Mouse (Mus musculus) forebrain, embryonic 15.5 days (tissue): ENCODE results near the gene Aldh3a2. TPM values are rescaled to one million over a fixed set of nuclear protein-coding genes. Genes with fewer than 3 reads are reported as not detected.
"Not testable (repeated sequence)": the region's sequence is repeated elsewhere in the genome, so short reads cannot be mapped to it uniquely, and the experiment has no call there.

ENCODE experiments used
- ATAC-seq: fragments of 200-750 bp; cut with Nextera tagmentation; replicated peaks from 2 replicates; pipeline ENCODE4 v1.8.0; 2017; ENCODE audit warnings: mild to moderate bottlenecking, moderate TSS enrichment, moderate library complexity
- H3K27ac ChIP-seq: fragments of 300-500 bp; sonication (generic); replicated peaks from 2 replicates; pipeline ENCODE4 v1.5.1; 2015; ENCODE audit warnings: mild to moderate bottlenecking, inconsistent platforms
- H3K27me3 ChIP-seq: fragments of 300-500 bp; sonication (generic); 2 replicates; pipeline ENCODE4 v1.6.1; 2015; ENCODE audit warnings: inconsistent platforms
- H3K36me3 ChIP-seq: fragments of 300-500 bp; sonication (generic); 2 replicates; pipeline ENCODE4 v1.6.1; 2015; ENCODE audit warnings: mild to moderate bottlenecking, inconsistent platforms
- H3K4me1 ChIP-seq: fragments of 300-500 bp; sonication (generic); 2 replicates; pipeline ENCODE4 v1.6.1; 2015; ENCODE audit warnings: inconsistent platforms
- H3K4me2 ChIP-seq: fragments of 300-500 bp; sonication (generic); replicated peaks from 2 replicates; pipeline ENCODE4 v1.6.1; 2015; ENCODE audit warnings: mild to moderate bottlenecking, inconsistent platforms
- H3K4me3 ChIP-seq: fragments of 300-500 bp; sonication (generic); 2 replicates; pipeline ENCODE4 v1.5.1; 2015; ENCODE audit warnings: mild to moderate bottlenecking, inconsistent platforms
- H3K9ac ChIP-seq: fragments of 300-500 bp; sonication (generic); replicated peaks from 2 replicates; pipeline ENCODE4 v1.6.1; 2015; ENCODE audit warnings: mild to moderate bottlenecking, inconsistent platforms
- H3K9me3 ChIP-seq: fragments of 300-500 bp; sonication (generic); 2 replicates; pipeline ENCODE4 v1.6.1; 2016; ENCODE audit warnings: inconsistent platforms
- WGBS: fragments of 180-500 bp; shearing (Covaris S2); methylation state at CpG from one replicate; pipeline ENCODE4 v1.1.7; 2015; ENCODE audit warnings: mixed read lengths; 5-methylcytosine and 5-hydroxymethylcytosine counted together
- polyA plus RNA-seq: library from polyadenylated mRNA; unstranded; fragments of >200 nt; fragmentation: Nextera tagmentation; extraction: Ambion mirVana; gene quantifications from 2 replicates; pipeline ENCODE4 v1.2.1, GENCODE M21; 2015

Aldh3a2 gene
- polyA plus RNA-seq, 1 experiment from 2014 or later, result 28.0 TPM

DNA sequence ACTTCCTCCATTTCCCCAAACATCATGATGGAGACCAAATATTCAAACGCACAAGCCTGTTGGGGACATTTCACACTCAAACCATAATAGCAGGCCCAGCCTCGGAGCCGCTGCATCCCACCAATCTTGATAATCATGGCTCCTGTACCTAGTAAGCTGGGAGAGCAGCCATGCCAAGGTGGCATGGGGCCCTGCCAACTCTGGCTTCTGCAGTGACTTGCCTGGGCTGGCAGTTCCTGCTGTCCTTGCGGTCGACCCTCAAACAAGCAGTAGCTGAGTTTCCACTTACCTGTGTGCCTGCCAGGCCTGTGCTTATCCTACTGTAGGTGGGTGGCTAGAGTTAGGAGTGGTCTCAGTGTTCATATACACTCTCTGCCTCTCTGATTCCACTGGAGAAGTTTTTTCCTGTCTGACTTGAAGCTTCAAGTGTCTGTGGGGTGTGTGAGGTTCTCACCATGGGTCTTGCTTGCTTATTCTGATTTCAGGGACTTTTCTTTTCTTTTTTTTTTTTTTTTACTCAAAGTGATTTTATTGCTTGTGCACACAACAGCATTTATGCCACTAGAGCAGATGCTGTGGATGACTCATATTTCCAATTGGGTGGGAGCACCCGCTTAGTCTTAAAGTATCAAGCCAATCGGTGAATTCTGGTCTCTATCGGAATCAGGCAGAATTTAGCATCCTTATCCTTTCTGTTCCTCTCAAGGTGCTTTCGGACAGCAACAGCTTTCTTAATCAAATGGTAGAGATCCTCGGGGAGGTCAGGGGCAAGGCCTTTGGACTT, 61.9 kb downstream of the Aldh3a2 start:
- 95% methylated on average over 10 of the region's 10 CpGs for WGBS
- H3K27ac ChIP-seq, result no peak overlapping the region
- no peaks in the 10 kb centered on the region for H3K27me3 ChIP-seq
- no peak for ATAC-seq
- no peak overlapping the region for H3K9ac ChIP-seq
- H3K9me3 ChIP-seq, result no peaks in the 10 kb centered on the region
- H3K4me1 ChIP-seq, result no peaks in the 10 kb centered on the region
- no peaks in the 10 kb centered on the region for H3K36me3 ChIP-seq
- no peak overlapping the region for H3K4me2 ChIP-seq
- H3K4me3 ChIP-seq, result no peak overlapping the region

DNA sequence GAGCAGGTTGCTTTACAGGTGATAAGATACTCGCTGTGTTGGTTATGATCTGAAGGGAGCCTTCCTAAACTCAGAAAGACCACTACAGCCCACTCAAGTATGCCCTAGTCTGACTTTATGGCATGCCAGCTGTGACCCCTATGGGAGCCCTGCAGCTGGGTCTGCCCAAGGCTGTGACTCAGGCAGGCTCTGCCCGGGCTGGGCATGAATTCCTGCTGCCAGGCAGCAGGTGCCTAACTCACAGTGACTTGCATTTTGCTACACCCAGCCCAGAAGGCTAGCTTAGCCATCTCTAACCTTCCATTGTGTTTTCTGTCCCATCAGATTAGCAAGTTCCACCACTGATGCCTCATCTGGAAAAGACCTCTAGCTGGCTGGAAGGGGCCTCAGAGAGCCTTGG, 64.5 kb downstream of the Aldh3a2 start:
- Histone ChIP-seq H3K27me3 (no peaks in the 10 kb centered on the region), H3K4me3 (no peak overlapping the region), H3K9ac (no peak overlapping the region), H3K36me3 (no peaks in the 10 kb centered on the region), H3K4me2 (no peak overlapping the region), H3K27ac (no peak overlapping the region), H3K4me1 (no peaks in the 10 kb centered on the region), H3K9me3 (no peaks in the 10 kb centered on the region)
- WGBS, result 84% methylated on average over 2 of the region's 2 CpGs
- ATAC-seq, result no peak

DNA sequence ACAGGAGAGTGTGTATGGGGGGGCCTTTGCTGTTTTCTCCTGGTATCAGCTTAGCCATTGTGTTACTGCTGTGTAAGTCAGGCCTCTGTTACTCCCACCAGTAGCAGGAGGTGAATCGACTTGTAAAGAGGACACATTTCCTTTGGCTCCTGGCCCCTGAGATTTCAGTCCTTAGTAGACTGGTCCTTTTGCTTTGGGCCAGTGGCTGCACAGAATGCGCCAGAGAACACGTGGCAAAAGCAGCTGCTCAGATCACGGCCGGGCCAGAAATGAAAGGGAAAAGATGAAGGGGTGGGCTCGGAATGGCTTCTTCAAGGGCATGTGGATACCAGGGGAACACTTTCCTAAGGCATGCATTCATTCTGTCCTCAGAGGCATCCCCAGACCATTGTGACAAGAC, 65.1 kb downstream of the Aldh3a2 start:
- Histone ChIP-seq H3K9me3 (no peaks in the 10 kb centered on the region), H3K9ac (no peak overlapping the region), H3K4me2 (no peak overlapping the region), H3K36me3 (no peaks in the 10 kb centered on the region), H3K27ac (no peak overlapping the region), H3K4me3 (no peak overlapping the region), H3K4me1 (no peaks in the 10 kb centered on the region), H3K27me3 (no peaks in the 10 kb centered on the region)
- ATAC-seq, result no peak
- 66% methylated on average over 6 of the region's 6 CpGs for WGBS

DNA sequence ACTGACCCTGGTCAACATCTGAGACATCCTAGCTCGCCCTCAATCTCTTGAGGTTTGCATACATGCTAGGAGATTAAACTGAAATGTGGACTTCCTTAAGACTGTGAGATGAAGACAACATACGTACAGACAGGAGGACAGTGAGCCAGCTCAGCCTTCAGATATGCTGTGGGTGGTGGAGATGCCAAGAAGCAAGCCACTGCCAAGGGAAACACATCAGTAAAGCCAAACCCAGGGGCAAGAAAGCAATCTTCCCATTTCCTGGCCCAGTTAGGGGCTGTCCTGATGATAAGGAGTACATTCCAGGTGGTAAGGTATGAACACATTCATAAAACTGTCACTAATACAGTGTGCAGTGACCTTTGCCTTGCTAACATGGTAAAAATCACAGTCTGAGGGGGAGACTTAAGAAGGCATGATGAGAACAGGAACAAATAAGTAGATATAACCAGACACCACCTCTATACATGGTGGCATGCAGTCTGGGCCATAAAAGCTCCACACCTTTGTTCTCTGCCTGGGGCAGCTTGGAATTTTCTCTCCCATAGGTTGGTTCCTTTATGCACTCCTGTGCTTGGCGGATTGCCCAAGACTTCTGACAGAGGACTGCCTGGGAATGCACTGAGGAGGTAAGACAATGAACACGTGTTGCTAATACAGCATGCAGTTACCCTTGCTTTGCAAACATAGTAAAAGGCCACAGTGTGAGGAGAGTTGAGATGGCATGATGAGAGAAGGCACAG, 67.5 kb downstream of the Aldh3a2 start:
- no peak overlapping the region for H3K9ac ChIP-seq
- no peak overlapping the region for H3K27ac ChIP-seq
- no peaks in the 10 kb centered on the region for H3K9me3 ChIP-seq
- H3K4me2 ChIP-seq, result no peak overlapping the region
- H3K4me1 ChIP-seq, result no peaks in the 10 kb centered on the region
- WGBS, result 51% methylated on average over 4 of the region's 4 CpGs
- no peak for ATAC-seq
- no peak overlapping the region for H3K4me3 ChIP-seq
- H3K27me3 ChIP-seq, result no peaks in the 10 kb centered on the region
- H3K36me3 ChIP-seq, result no peaks in the 10 kb centered on the region

DNA sequence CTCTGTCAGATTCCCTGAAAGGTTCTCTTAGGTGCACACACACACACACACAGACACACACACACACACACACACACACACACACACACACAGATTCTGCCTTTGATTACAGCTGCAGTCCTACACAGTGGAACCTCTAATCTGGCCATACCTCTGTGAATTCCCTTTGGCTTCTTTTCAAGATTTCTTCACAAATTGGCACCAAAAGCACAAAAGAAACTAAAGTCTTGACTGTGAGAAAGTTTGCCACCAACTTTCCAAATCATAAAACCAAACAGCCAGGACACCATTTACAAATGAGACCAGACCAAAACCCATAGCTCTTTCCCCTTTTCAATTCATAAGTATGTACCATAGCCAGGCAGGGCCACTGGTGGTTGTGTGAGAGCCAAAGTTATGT, 69.3 kb downstream of the Aldh3a2 start:
- H3K4me2 ChIP-seq, result no peak overlapping the region
- H3K27me3 ChIP-seq, result no peaks in the 10 kb centered on the region
- no peak for ATAC-seq
- no peaks in the 10 kb centered on the region for H3K36me3 ChIP-seq
- H3K9ac ChIP-seq, result no peak overlapping the region
- H3K9me3 ChIP-seq, result no peaks in the 10 kb centered on the region
- no peaks in the 10 kb centered on the region for H3K4me1 ChIP-seq
- no peak overlapping the region for H3K4me3 ChIP-seq
- H3K27ac ChIP-seq, result no peak overlapping the region

DNA sequence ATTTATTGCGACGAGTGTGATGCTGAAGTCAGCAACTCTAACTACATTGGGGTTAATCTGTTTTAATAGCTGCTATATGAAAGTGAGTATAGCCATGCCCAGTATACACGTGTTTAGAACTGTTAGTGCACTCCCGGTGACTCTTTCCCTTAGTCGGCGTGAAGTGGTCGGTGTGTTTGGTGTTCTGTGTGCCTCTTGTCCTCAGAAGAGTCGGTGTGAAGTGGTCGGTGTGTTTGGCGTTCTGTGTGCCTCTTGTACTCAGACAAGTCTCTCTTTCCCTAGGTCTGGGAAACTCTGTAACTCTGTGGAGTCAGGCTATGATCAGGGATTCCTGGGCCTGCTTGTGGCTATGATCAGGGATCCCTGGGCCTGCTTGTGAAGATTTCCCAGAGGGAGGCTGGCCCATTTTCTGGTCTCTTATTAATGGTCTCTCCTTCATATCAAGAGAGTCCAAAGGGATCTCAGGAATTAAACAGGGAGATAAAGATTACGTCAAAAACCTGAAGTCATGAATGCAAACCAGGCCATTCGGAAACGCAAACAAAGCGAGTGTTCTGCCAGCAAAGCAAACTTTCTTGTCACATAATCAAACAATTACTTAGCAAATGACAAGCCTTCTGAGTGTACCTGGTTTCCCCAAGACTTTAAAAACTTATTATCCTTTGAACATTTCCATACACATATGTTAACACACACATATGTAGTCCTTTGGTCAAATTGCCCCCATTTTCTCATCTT, 70.5 kb downstream of the Aldh3a2 start:
- no peak for ATAC-seq
- Histone ChIP-seq H3K27ac (no peak overlapping the region), H3K9ac (no peak overlapping the region), H3K4me1 (no peaks in the 10 kb centered on the region), H3K4me2 (no peak overlapping the region), H3K27me3 (no peaks in the 10 kb centered on the region), H3K9me3 (no peaks in the 10 kb centered on the region), H3K4me3 (no peak overlapping the region), H3K36me3 (no peaks in the 10 kb centered on the region)
- 86% methylated on average over 14 of the region's 14 CpGs for WGBS

DNA sequence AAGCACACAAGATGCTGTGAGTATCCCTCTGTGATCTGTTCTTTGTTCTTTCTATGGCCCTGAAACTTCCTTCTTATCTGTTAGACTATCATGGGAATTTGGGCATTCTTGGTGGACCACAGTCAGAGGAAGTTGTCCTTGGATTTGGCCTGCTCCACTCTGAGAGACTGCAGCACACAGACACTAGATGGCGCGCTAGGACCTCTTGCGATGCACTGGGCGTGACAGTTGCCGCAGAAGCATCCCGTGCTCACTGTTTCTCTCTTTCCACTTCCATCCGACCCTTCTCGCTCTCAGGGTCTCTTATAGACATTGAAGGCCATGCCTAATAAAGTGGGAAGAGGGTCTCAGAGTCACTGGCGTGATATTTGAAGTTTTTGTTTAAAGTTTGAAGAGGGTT, 73.9 kb downstream of the Aldh3a2 start:
- H3K27me3 ChIP-seq, result no peaks in the 10 kb centered on the region
- H3K4me1 ChIP-seq, result no peaks in the 10 kb centered on the region
- WGBS, result 8% methylated on average over 9 of the region's 9 CpGs
- no peaks in the 10 kb centered on the region for H3K9me3 ChIP-seq
- no peak overlapping the region for H3K27ac ChIP-seq
- H3K36me3 ChIP-seq, result no peaks in the 10 kb centered on the region
- no peak overlapping the region for H3K9ac ChIP-seq
- H3K4me2 ChIP-seq, result no peak overlapping the region
- no peak for ATAC-seq
- no peak overlapping the region for H3K4me3 ChIP-seq

DNA sequence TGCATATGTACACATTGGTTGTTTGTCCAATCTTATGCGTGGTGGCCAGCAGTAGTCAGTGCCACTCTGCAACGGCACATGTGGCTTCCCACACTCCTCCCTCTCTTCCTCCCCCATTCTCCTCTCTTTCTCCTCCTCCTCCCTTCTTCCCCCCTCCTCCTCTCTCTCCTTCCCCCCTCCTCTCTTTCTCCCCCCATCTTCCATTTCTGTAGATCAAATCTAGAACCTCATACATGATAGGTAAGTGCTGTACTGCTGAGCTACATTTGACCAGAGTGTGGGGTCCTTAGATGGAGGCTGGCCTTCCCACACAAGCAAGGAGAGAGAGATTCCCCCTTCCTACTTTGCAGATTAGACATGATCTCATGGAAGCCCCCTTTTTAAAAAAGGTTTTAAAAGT, 74.5 kb downstream of the Aldh3a2 start:
- no peak overlapping the region for H3K4me3 ChIP-seq
- H3K36me3 ChIP-seq, result no peaks in the 10 kb centered on the region
- no peak overlapping the region for H3K4me2 ChIP-seq
- WGBS, result 89% methylated on average over 2 of the region's 2 CpGs
- no peak for ATAC-seq
- no peak overlapping the region for H3K9ac ChIP-seq
- no peaks in the 10 kb centered on the region for H3K4me1 ChIP-seq
- H3K9me3 ChIP-seq, result no peaks in the 10 kb centered on the region
- H3K27me3 ChIP-seq, result no peaks in the 10 kb centered on the region
- no peak overlapping the region for H3K27ac ChIP-seq

DNA sequence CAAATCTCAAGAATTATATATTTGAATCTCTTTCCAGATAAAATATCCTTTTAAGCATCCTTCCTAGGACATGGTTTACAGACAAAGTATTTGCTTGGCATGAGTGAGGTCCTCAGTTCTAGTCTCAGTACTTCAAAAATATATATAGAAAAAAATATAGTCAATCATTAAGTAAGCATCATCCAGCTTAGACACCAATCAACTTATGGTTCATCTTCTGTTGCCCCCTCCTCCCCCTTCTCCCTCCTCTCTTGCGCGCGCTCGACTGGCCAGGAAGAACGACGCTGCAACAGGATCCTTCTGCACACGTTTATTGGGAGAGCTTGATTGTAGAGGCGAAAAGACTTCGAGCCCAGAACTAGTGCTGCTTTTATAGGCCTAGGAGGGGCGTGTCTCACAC, 75.1 kb downstream of the Aldh3a2 start:
- not testable (repeated sequence) for H3K4me2 ChIP-seq, ATAC-seq, H3K27ac ChIP-seq, H3K36me3 ChIP-seq, H3K9ac ChIP-seq, H3K4me1 ChIP-seq, H3K4me3 ChIP-seq, H3K9me3 ChIP-seq, H3K27me3 ChIP-seq
- WGBS, result 90% methylated on average over 7 of the region's 10 CpGs

DNA sequence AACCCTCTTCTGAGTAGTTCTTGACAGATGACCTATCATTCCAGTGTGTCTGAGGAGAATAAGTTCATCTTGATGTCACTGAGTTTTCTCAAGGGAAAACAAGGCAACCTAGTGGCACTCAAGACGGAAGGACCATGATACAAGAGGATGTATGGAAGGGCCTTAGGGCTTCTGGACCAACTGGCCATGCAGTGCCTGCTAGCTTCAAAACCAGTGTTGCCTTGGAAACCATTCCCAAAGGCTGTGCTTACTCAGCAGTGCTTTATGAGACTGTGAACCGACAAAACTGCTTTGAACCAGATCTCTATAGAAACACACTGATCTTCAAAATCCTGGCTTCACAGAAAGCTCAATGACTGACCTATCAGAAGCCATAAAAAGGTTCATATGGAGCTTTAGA, 76.5 kb downstream of the Aldh3a2 start:
- no peak overlapping the region for H3K9ac ChIP-seq
- ATAC-seq, result no peak
- 56% methylated on average over 2 of the region's 2 CpGs for WGBS

DNA sequence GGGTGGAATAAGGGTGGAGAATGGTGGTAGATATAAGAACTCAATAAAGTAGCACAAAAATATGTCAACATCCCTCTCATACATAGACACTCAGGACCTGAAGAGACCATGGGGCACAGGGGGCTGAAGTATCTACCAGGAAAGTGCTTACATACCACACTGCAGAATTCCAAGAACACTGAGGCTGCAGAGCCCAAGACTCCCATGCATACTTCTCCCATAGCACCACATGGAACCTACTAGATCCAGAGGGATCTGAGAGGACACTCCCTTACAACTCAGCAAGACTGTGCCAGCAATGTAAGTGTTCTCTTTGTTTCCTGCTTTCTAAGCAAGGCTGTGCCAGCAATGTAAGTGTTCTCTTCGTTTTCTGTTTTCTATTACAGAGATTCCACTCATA, 83.4 kb downstream of the Aldh3a2 start:
- H3K9me3 ChIP-seq, result no peaks in the 10 kb centered on the region
- no peak overlapping the region for H3K9ac ChIP-seq
- no peak overlapping the region for H3K4me2 ChIP-seq
- H3K4me1 ChIP-seq, result 0 out of 2 replicates have a peak, but pooled peaks cover 4% of the 10 kb centered on the region
- H3K4me3 ChIP-seq, result no peak overlapping the region
- 85% methylated on average over 1 of the region's 1 CpGs for WGBS
- H3K27me3 ChIP-seq, result no peaks in the 10 kb centered on the region
- no peak for ATAC-seq
- H3K27ac ChIP-seq, result no peak overlapping the region
- H3K36me3 ChIP-seq, result no peaks in the 10 kb centered on the region

More for the DNA sequence above, 76.5 kb downstream of the Aldh3a2 start:
- Histone ChIP-seq H3K4me1 (no peaks in the 10 kb centered on the region), H3K36me3 (no peaks in the 10 kb centered on the region), H3K4me3 (no peak overlapping the region), H3K27ac (no peak overlapping the region), H3K27me3 (no peaks in the 10 kb centered on the region), H3K9me3 (no peaks in the 10 kb centered on the region), H3K4me2 (no peak overlapping the region)

DNA sequence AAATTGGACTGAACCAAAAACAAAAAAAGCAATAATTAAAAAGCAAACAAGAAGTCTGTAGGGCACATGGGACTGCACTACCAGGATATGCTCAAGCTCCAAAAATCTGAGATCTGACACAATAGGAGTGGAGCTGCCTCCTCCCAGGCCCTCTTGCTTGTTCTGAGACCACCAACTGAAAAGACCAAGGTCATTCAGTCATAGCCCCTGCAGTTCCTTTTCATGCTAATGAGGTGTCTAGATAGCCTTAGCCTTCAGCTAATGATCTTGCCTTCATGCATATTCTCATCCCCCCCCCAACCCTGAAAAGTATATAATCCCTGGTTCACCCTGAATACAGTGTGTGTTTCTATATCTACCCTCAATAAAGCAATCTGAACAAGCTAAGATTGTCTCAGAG, 85.6 kb downstream of the Aldh3a2 start:
- no peak overlapping the region for H3K27ac ChIP-seq
- no peak for ATAC-seq
- H3K4me1 ChIP-seq, result 0 out of 2 replicates have a peak, but pooled peaks cover 4% of the 10 kb centered on the region
- H3K9ac ChIP-seq, result no peak overlapping the region
- no peak overlapping the region for H3K4me3 ChIP-seq
- H3K9me3 ChIP-seq, result no peaks in the 10 kb centered on the region
- no peak overlapping the region for H3K4me2 ChIP-seq
- no peaks in the 10 kb centered on the region for H3K36me3 ChIP-seq
- H3K27me3 ChIP-seq, result no peaks in the 10 kb centered on the region
